In genomic region chr14:31431789-31432330, GRCm38 (mm10) we compare ENCODE assay signal across 9 mouse cellular contexts. TPM values are rescaled to one million over a fixed set of nuclear protein-coding genes. Genes with fewer than 3 reads are reported as not detected.
DNase-seq lines count a peak whose midpoint lies in the region; ATAC-seq and TF ChIP-seq lines count a peak whose summit lies in the region.
"Had no signal": no experiment of that assay in that cellular context is flagged by ENCODE, and none has a peak within 500 bp of the region (broad histone marks: within the 10 kb centered on the region; RNA-seq: fewer than 3 reads in every experiment).

No protein-coding gene starts in this region.

- H3K36me3 ChIP-seq in liver, adult 2 months (ENCODE audit: control insufficient read depth, insufficient read depth, low read length), result peaks cover 2% of the 10 kb centered on the region; the same call in 1 of the 2 replicates
- no peaks in the 10 kb centered on the region for H3K36me3 ChIP-seq in heart, embryonic 16.5 days (ENCODE audit: control insufficient read depth, insufficient read depth)
- peaks cover 9% of the 10 kb centered on the region for H3K36me3 ChIP-seq in liver, embryonic 12.5 days
- H3K36me3 ChIP-seq: embryonic facial prominence, embryonic 15.5 days had no signal

- DNase-seq in liver, adult 2 months (ENCODE audit: extremely low read depth, low read depth, low spot score), result no peak
- no peak for DNase-seq in liver
- DNase-seq in B cell, adult 2 months, result no peak
- DNase-seq in frontal cortex, adult 2 months (ENCODE audit: extremely low spot score in 1 of 2, low spot score in 1 of 2), result no peak
- DNase-seq: gastrocnemius, postnatal 25 days had no signal

- H3K4me1 ChIP-seq in liver, adult 2 months (ENCODE audit: control insufficient read depth, insufficient read depth, low read length), result peaks cover 54% of the 10 kb centered on the region
- peaks cover 52% of the 10 kb centered on the region for H3K4me1 ChIP-seq in heart, embryonic 16.5 days (ENCODE audit: control insufficient read depth, insufficient read depth, low read length)
- H3K4me1 ChIP-seq in liver, embryonic 12.5 days, result peaks cover 53% of the 10 kb centered on the region

- peak overlapping the region; percentile 51 for H3K4me2 ChIP-seq in heart, embryonic 16.5 days (ENCODE audit: low read depth, low read length)
- H3K4me2 ChIP-seq in liver, embryonic 12.5 days, result peak overlapping the region; percentile 93
- H3K4me2 ChIP-seq: embryonic facial prominence, embryonic 15.5 days had no signal

- no peak overlapping the region for H3K4me3 ChIP-seq in liver, adult 2 months (ENCODE audit: insufficient read depth, low read depth, low read length)
- H3K4me3 ChIP-seq in heart, embryonic 16.5 days (ENCODE audit: low read length), result no peak overlapping the region
- peak overlapping the region; percentile 32 for H3K4me3 ChIP-seq in liver, embryonic 12.5 days
- H3K4me3 ChIP-seq: embryonic facial prominence, embryonic 15.5 days had no signal

- H3K9me3 ChIP-seq in heart, embryonic 16.5 days (replicated peaks; ENCODE audit: control insufficient read depth, low read length), result no peaks in the 10 kb centered on the region
- H3K9me3 ChIP-seq in liver, embryonic 12.5 days (replicated peaks), result no peaks in the 10 kb centered on the region
- H3K9me3 ChIP-seq: embryonic facial prominence, embryonic 15.5 days had no signal

- no peak for TF ChIP-seq CTCF in liver, adult 2 months (IDR thresholded peaks at IDR 0.05; ENCODE audit: low read depth, low read length)

- peak; percentile 33; the same call in 1 of the 2 replicates for ATAC-seq in common myeloid progenitor, adult 5-6 weeks (replicated peaks; ENCODE audit: low read depth, poor library complexity, severe bottlenecking)
- ATAC-seq in heart, embryonic 16.5 days (replicated peaks; ENCODE audit: extremely low read depth, insufficient read depth, low FRiP score), result no peak
- ATAC-seq in liver, embryonic 12.5 days, result no peak

- WGBS in liver, adult 2 months, result 64% methylated on average over 3 of the region's 3 CpGs
- 73% methylated on average over 3 of the region's 3 CpGs for WGBS in heart, embryonic 16.5 days
- WGBS in liver, embryonic 12.5 days (ENCODE audit: insufficient replicate concordance), result 20% methylated on average over 3 of the region's 3 CpGs

- H3K27ac ChIP-seq in liver, adult 2 months (replicated peaks; ENCODE audit: insufficient read depth, low read depth, low read length), result peak overlapping the region; percentile 39
- H3K27ac ChIP-seq in heart, embryonic 16.5 days (ENCODE audit: low read length), result peak overlapping the region; percentile 51
- no peak overlapping the region for H3K27ac ChIP-seq in liver, embryonic 12.5 days

- H3K79me2 ChIP-seq in liver, adult 2 months (ENCODE audit: control insufficient read depth, insufficient read depth, low read length), result peaks cover 17% of the 10 kb centered on the region; the same call in 1 of the 2 replicates

- no peak overlapping the region for H3K9ac ChIP-seq in liver, adult 2 months (ENCODE audit: low read depth, low read length)
- H3K9ac ChIP-seq in heart, embryonic 16.5 days (ENCODE audit: low read length), result no peak overlapping the region
- H3K9ac ChIP-seq in liver, embryonic 12.5 days, result peak overlapping the region; percentile 39; the same call in 1 of the 2 replicates
- H3K9ac ChIP-seq: embryonic facial prominence, embryonic 15.5 days had no signal

- no peaks in the 10 kb centered on the region for H3K27me3 ChIP-seq in liver, adult 2 months (ENCODE audit: control insufficient read depth, insufficient read depth, low read length)
- no peaks in the 10 kb centered on the region for H3K27me3 ChIP-seq in heart, embryonic 16.5 days (ENCODE audit: control insufficient read depth, insufficient read depth, low read length)
- peaks cover 41% of the 10 kb centered on the region for H3K27me3 ChIP-seq in liver, embryonic 12.5 days (replicated peaks)
- H3K27me3 ChIP-seq: embryonic facial prominence, embryonic 15.5 days had no signal

- TF ChIP-seq POLR2A in liver, adult 2 months (IDR thresholded peaks at IDR 0.05; ENCODE audit: extremely low read depth, insufficient read depth, low read length), result no peak

RNA-seq across cellular contexts. Expression of gene Sh3bp5, which starts 4.0 kb away (rescaled TPM):
- 37.1 and 37.7 TPM in 2 replicates for total RNA-seq in liver, adult 2 months (2014; rRNA removed)
- polyA plus RNA-seq in liver, adult 2 months (2012; rRNA removed), result 22.6 and 26.1 TPM in 2 replicates
- total RNA-seq in common myeloid progenitor, adult 5-6 weeks (2017), result 4.0 and 6.2 TPM in 2 replicates
- polyA plus RNA-seq in heart, embryonic 16.5 days (2015; fragmentation: Nextera tagmentation; extraction: Ambion mirVana), result 25.8 and 26.4 TPM in 2 replicates
- polyA plus RNA-seq in liver, embryonic 12.5 days (2016; fragmentation: Nextera tagmentation; extraction: Ambion mirVana), result 13.8 and 15.1 TPM in 2 replicates
- polyA plus RNA-seq in frontal cortex, adult 2 months (2012; rRNA removed), result 38.4 and 44.0 TPM in 2 replicates
